Mouse (Mus musculus) midbrain, embryonic 16.5 days (tissue): Measurements from ENCODE around the gene 1700015F17Rik. TPM values are rescaled to one million over a fixed set of nuclear protein-coding genes. Genes with fewer than 3 reads are reported as not detected.

Experiments
- ATAC-seq: fragments of 200-750 bp; cut with Nextera tagmentation; 2 replicates; pipeline ENCODE4 v1.8.0; 2017; ENCODE audit warnings: moderate TSS enrichment
- H3K27ac ChIP-seq: fragments of 300-500 bp; sonication (generic); 2 replicates; pipeline ENCODE4 v1.5.1; 2014; ENCODE audit warnings: mild to moderate bottlenecking, low read length, mixed read lengths
- H3K27me3 ChIP-seq: fragments of 300-500 bp; sonication (generic); 2 replicates; pipeline ENCODE4 v1.6.1; 2014; ENCODE audit warnings: low read depth, low read length, mixed read lengths; ENCODE audit not compliant: control insufficient read depth, insufficient read depth
- H3K36me3 ChIP-seq: fragments of 300-500 bp; sonication (generic); 2 replicates; pipeline ENCODE4 v1.6.1; 2014; ENCODE audit warnings: mild to moderate bottlenecking, low read length, moderate library complexity, mixed read lengths; ENCODE audit not compliant: control insufficient read depth, insufficient read depth
- H3K4me1 ChIP-seq: fragments of 300-500 bp; sonication (generic); 2 replicates; pipeline ENCODE4 v1.6.1; 2014; ENCODE audit warnings: mild to moderate bottlenecking, low read length, mixed read lengths; ENCODE audit not compliant: control insufficient read depth, insufficient read depth
- H3K4me2 ChIP-seq: fragments of 300-500 bp; sonication (generic); 2 replicates; pipeline ENCODE4 v1.6.1; 2014; ENCODE audit warnings: mild to moderate bottlenecking, low read length, mixed read lengths
- H3K4me3 ChIP-seq: fragments of 300-500 bp; sonication (generic); 2 replicates; pipeline ENCODE4 v1.5.1; 2014; ENCODE audit warnings: low read depth, mild to moderate bottlenecking, low read length, moderate library complexity, mixed read lengths
- H3K9ac ChIP-seq: fragments of 300-500 bp; sonication (generic); 2 replicates; pipeline ENCODE4 v1.6.1; 2014; ENCODE audit warnings: low read depth, low read length, mixed read lengths
- H3K9me3 ChIP-seq: fragments of 300-500 bp; sonication (generic); replicated peaks from 2 replicates; pipeline ENCODE4 v1.6.1; 2014; ENCODE audit warnings: mild to moderate bottlenecking, low read length, mixed read lengths; ENCODE audit not compliant: control insufficient read depth, poor library complexity, severe bottlenecking
- WGBS: fragments of 180-500 bp; shearing (Covaris S2); extraction: QIAGEN DNeasy Blood & Tissue Kit; methylation state at CpG from one replicate; pipeline ENCODE4 v1.1.7; 2014; 5-methylcytosine and 5-hydroxymethylcytosine counted together
- polyA plus RNA-seq: library from polyadenylated mRNA; unstranded; fragments of >200 nt; fragmentation: Nextera tagmentation; extraction: Ambion mirVana; gene quantifications from 2 replicates; pipeline ENCODE4 v1.2.1, GENCODE M21; 2015

Gene 1700015F17Rik
- polyA plus RNA-seq, 1 experiment from 2014 or later, result not detected

GRCm38 (mm10) chr5:5504456-5504855, 25.5 kb upstream of the 1700015F17Rik start:
- Histone ChIP-seq H3K9ac (no peak overlapping the region), H3K27me3 (no peaks in the 10 kb centered on the region), H3K36me3 (no peaks in the 10 kb centered on the region), H3K9me3 (no peaks in the 10 kb centered on the region), H3K4me2 (no peak overlapping the region), H3K4me1 (peaks cover 4% of the 10 kb centered on the region; the same call in 1 of the 2 replicates), H3K4me3 (no peak overlapping the region), H3K27ac (no peak overlapping the region)
- no peak for ATAC-seq
- 92% methylated on average over 13 of the region's 13 CpGs for WGBS

GRCm38 (mm10) chr5:5503381-5503780, 24.4 kb upstream of the 1700015F17Rik start:
- H3K4me3 ChIP-seq, result no peak overlapping the region
- H3K4me2 ChIP-seq, result no peak overlapping the region
- no peak overlapping the region for H3K27ac ChIP-seq
- no peaks in the 10 kb centered on the region for H3K27me3 ChIP-seq
- no peaks in the 10 kb centered on the region for H3K9me3 ChIP-seq
- WGBS, result 89% methylated on average over 4 of the region's 4 CpGs
- H3K9ac ChIP-seq, result no peak overlapping the region
- ATAC-seq, result no peak
- H3K36me3 ChIP-seq, result no peaks in the 10 kb centered on the region
- peaks cover 4% of the 10 kb centered on the region; the same call in 1 of the 2 replicates for H3K4me1 ChIP-seq

- Histone ChIP-seq H3K27ac (no peak overlapping the region), H3K36me3 (no peaks in the 10 kb centered on the region), H3K27me3 (no peaks in the 10 kb centered on the region), H3K9ac (no peak overlapping the region), H3K9me3 (no peaks in the 10 kb centered on the region), H3K4me2 (no peak overlapping the region), H3K4me1 (no peaks in the 10 kb centered on the region), H3K4me3 (no peak overlapping the region)
- ATAC-seq, result no peak
- WGBS, result 90% methylated on average over 2 of the region's 2 CpGs
Measured at GRCm38 (mm10) chr5:5501583-5501982, 22.6 kb upstream of the 1700015F17Rik start.

- WGBS, result 35% methylated on average over 3 of the region's 3 CpGs
- ATAC-seq, result 0 out of 2 replicates have a peak, but pooled peaks have one; percentile 3
Measured at GRCm38 (mm10) chr5:5496393-5496792, 17.4 kb upstream of the 1700015F17Rik start.

GRCm38 (mm10) chr5:5495042-5495441, 16.1 kb upstream of the 1700015F17Rik start:
- Histone ChIP-seq H3K4me1 (no peaks in the 10 kb centered on the region), H3K9me3 (no peaks in the 10 kb centered on the region), H3K27ac (no peak overlapping the region), H3K27me3 (no peaks in the 10 kb centered on the region), H3K9ac (no peak overlapping the region), H3K4me3 (no peak overlapping the region), H3K36me3 (no peaks in the 10 kb centered on the region), H3K4me2 (no peak overlapping the region)
- peak; percentile 58; the same call in 1 of the 2 replicates for ATAC-seq
- WGBS, result 89% methylated on average over 4 of the region's 4 CpGs

More at GRCm38 (mm10) chr5:5496393-5496792, 17.4 kb upstream of the 1700015F17Rik start:
- no peaks in the 10 kb centered on the region for H3K9me3 ChIP-seq
- no peak overlapping the region for H3K4me2 ChIP-seq
- H3K4me1 ChIP-seq, result no peaks in the 10 kb centered on the region
- H3K27me3 ChIP-seq, result no peaks in the 10 kb centered on the region
- H3K36me3 ChIP-seq, result no peaks in the 10 kb centered on the region
- no peak overlapping the region for H3K4me3 ChIP-seq
- no peak overlapping the region for H3K9ac ChIP-seq
- no peak overlapping the region for H3K27ac ChIP-seq

GRCm38 (mm10) chr5:5494269-5495005, 15.5 kb upstream of the 1700015F17Rik start:
- no peak overlapping the region for H3K4me2 ChIP-seq
- H3K9me3 ChIP-seq, result no peaks in the 10 kb centered on the region
- no peak overlapping the region for H3K9ac ChIP-seq
- H3K36me3 ChIP-seq, result no peaks in the 10 kb centered on the region
- ATAC-seq, result peak; percentile 79
- H3K4me3 ChIP-seq, result no peak overlapping the region
- WGBS, result 44% methylated on average over 16 of the region's 16 CpGs
- no peaks in the 10 kb centered on the region for H3K27me3 ChIP-seq
- H3K27ac ChIP-seq, result no peak overlapping the region
- no peaks in the 10 kb centered on the region for H3K4me1 ChIP-seq

- Histone ChIP-seq H3K27ac (no peak overlapping the region), H3K4me2 (no peak overlapping the region), H3K36me3 (no peaks in the 10 kb centered on the region), H3K9ac (no peak overlapping the region), H3K4me3 (no peak overlapping the region), H3K9me3 (no peaks in the 10 kb centered on the region), H3K4me1 (no peaks in the 10 kb centered on the region), H3K27me3 (no peaks in the 10 kb centered on the region)
- no peak for ATAC-seq
- WGBS, result 97% methylated on average over 4 of the region's 4 CpGs
Measured at GRCm38 (mm10) chr5:5492163-5492562, 13.2 kb upstream of the 1700015F17Rik start.

- Histone ChIP-seq H3K4me1 (no peaks in the 10 kb centered on the region), H3K4me3 (no peak overlapping the region), H3K27me3 (no peaks in the 10 kb centered on the region), H3K27ac (no peak overlapping the region), H3K9me3 (no peaks in the 10 kb centered on the region), H3K9ac (no peak overlapping the region), H3K36me3 (no peaks in the 10 kb centered on the region), H3K4me2 (no peak overlapping the region)
- no peak for ATAC-seq
- 38% methylated on average over 3 of the region's 3 CpGs for WGBS
Measured at GRCm38 (mm10) chr5:5486071-5486470, 7.1 kb upstream of the 1700015F17Rik start.

GRCm38 (mm10) chr5:5483254-5483858, 4.4 kb upstream of the 1700015F17Rik start:
- Histone ChIP-seq H3K9ac (no peak overlapping the region), H3K9me3 (no peaks in the 10 kb centered on the region), H3K36me3 (no peaks in the 10 kb centered on the region), H3K4me3 (no peak overlapping the region), H3K27ac (no peak overlapping the region), H3K4me2 (no peak overlapping the region), H3K4me1 (no peaks in the 10 kb centered on the region), H3K27me3 (no peaks in the 10 kb centered on the region; the same call in 1 of the 2 replicates)
- 72% methylated on average over 9 of the region's 9 CpGs for WGBS
- no peak for ATAC-seq
